Mouse (Mus musculus): ENCODE measurements around the gene Cpt2. TPM values are rescaled to one million over a fixed set of nuclear protein-coding genes. Genes with fewer than 3 reads are reported as not detected.

Gene Cpt2
- total RNA-seq (2021): 1 to 10 TPM; 6.7 to 7.3 TPM

DNA sequence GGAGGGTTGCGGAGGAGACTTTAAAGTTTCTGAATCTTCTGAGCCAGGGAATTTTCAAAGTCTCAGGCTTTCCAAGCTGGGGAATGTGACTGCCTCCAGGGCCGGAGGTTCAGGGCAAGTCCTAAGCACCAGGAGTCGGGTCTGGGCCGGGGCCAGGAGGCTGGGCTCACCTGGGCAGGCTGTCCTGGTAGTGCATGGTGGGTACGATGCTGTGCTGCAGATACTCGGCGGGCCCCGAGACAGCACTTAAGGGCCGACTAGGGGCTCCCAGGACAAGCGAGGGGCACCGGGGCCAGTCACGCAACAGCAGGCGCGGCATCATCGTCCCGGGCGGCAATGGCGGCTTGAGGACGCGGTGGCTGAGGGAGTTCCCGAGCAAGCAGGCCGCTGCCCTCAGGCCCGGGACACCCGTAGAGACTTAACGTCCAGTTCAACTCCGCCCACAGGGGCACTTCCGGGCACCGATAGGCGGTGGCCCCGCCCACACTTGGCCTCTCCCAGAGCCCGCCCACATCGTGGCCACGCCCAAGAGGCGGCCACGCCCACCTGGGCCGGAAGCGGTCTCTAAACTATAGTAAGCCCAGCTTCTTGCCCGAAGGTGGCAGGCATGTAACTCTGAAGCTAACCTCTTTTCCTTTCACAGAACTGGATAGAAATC, at the start of gene Cpt2:
Cpt2 (minus strand) TSS at position 466 of the 658 bp plus-strand sequence.
- peak; percentile 51 to 63 for DNase-seq (ENCODE audit: extremely low spot score in 1 of 2, low spot score in 1 of 2)

- DNase-seq (ENCODE audit: extremely low spot score in 1 of 2, low spot score in 1 of 2): no peak
Measured at GRCm38 (mm10) chr4:107971162-107971561, 47.8 kb upstream of the Cpt2 start.

DNA sequence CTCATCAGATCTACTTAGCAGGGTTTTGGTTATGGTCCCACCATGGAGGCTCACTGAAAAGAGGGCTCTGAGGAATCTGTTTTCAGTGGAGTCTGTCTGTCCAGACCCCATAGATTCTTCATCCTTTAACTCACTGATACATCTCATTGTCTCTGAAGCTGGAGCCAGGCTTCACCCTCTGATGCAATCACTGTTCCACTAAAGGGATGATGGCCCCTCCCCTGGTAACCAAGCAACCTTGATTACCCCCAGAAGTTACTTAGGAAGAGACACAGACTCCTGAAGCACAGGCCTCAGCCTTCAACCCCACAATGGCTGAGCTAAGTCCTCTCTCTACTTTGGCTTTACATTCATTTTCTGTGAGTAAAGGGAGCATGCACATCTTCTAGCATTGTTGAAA, 46.4 kb upstream of the Cpt2 start:
- DNase-seq (ENCODE audit: extremely low spot score in 1 of 2, low spot score in 1 of 2): no peak

DNA sequence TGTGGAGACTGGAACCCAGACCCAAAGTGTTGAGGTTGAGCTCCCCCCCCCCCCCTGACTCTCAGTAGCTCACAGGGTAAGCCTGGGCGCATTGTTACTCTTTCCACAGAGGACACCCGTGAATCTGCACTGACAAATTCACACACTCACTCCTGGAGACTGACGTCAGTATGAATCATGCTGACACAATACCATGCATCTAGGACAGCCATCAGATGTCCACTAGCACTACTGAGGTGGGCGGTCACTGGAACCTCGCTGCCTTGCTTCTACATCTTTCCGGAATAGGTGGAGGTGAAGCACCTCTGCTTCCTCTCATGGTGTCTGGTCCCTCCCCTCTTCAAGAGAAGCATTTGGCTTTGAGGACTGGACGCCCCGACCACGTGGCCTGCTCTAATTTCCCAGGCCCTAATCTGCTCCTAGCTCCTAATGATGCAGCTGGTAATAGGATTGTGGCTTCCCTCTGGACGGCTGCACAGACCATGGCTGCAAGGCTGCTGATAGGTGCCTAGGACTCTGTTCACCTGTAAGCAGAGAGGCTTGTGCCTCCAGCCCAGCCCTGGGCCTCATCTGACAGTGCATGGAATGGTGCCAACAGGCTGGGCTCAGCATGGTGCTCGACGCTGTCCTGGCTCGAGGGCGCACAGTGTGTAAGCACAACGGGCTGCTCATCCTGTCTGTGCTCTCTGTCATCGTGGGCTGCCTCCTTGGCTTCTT, 44.7 kb upstream of the Cpt2 start, which contains the start of gene Slc1a7:
Slc1a7 (plus strand) TSS at position 367 of the 717 bp plus-strand sequence.
- DNase-seq (ENCODE audit: extremely low spot score in 1 of 2, low spot score in 1 of 2): no peak

DNA sequence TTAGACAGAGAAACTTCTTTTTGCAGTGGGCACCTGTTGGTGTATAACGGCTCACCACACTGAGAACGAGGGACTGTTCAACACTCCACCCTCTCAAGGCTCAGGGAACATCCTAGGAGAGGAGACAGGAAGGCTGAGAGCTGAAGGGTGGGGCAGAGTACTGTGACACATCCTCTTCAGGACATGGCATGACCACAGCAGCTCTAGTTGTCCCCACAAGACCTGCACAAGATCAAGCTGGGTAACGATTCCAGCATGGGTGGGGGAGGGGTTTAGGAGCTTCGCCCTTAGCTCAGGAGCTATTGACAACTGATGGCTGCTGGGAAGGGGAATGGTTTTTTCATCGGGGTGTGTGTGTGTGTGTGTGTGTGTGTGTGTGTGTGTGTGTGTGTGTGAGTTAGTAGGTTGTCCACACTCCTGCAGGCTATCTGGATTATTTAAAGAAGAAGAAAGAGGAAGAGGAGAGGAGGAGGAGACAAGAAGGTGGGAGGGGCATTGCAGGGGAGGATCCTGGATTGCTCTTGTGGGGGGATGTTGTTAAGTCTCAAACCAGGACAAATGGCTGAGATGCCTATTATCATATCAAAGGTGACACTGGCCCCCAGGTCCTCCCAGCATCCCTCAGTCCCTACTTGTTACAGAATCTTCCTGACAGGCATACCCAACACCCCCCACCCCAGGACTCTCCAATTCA, 43.2 kb upstream of the Cpt2 start:
- no peak for DNase-seq (ENCODE audit: extremely low spot score in 1 of 2, low spot score in 1 of 2)

GRCm38 (mm10) chr4:107962792-107963191, 39.4 kb upstream of the Cpt2 start:
- DNase-seq (ENCODE audit: extremely low spot score in 1 of 2, low spot score in 1 of 2): no peak

DNA sequence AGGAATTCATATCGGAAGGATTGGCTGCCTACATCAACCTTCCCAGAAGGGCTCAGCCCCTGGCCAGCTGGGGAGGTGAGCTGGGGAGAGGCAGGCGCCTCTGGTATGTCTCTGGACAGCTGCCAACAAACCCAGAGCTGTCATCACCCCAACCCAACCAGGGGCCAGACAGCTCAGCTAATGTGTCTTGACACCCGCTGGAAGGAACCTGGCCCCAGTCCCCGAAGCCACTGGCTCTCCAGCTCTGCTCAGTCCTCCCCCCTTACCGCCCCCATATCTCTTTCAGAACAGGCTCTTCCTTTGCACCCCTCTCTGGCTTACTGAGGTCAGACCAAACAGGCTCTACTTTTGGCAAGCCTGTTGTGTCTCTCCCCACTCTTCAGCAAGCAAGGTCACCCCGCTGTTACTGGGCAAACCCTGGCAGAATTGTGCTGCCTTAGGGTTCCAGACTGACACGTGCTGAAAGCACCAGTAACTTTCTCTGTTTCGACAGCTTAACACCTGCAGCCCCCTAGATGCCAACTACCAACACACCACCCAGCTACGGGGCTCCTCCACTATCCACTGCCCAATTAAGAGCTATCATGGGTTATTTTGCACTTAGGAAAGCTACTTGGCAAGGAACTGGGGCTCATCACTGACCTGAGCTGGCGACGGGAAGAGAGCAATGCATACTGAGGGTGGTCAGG, 38.8 kb upstream of the Cpt2 start:
- DNase-seq (ENCODE audit: extremely low spot score in 1 of 2, low spot score in 1 of 2): no peak

- DNase-seq (ENCODE audit: extremely low spot score in 1 of 2, low spot score in 1 of 2): no peak
Measured at GRCm38 (mm10) chr4:107958487-107958886, 35.1 kb upstream of the Cpt2 start.

DNA sequence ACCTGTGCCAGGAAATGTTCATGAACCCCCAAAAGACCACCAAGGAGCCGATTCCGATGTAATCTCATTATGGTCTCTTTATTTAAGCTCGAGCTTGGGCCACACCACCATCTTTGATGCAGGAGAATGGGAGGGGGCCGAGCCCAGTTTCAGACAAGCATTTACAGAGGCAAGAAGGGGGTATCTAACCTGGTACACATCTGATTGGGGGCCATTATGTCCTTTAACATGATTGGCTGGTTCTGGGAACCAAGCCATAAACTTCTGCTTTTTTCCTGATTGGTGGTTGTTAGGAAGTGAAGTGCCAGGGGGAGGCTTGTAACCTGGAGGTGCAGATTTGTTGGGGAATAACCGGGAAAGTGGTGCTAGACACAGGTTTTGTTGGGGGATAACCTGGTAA, 32.3 kb upstream of the Cpt2 start:
- DNase-seq (ENCODE audit: extremely low spot score in 1 of 2, low spot score in 1 of 2): no peak

- DNase-seq (ENCODE audit: extremely low spot score in 1 of 2, low spot score in 1 of 2): no peak
Measured at GRCm38 (mm10) chr4:107952845-107953244, 29.4 kb upstream of the Cpt2 start.

DNA sequence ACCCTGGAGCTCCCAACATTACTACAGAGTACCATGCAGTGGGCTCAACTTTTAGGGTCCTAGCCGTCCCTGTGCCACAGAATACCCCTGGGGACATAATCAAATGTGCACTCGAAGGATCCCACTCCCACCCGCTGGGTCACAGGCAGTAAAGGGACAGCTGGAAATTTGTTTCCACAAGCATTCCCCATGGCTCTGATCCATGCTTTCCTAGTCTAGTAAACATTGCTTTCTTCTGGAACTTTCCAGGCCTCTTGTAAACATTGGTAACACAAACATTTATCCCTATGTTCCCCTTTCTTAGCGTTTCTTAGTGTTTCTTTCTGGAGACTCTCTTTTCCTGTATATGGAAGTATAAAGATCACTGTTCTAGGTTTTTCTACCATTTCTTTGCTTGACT, 26.5 kb upstream of the Cpt2 start:
- DNase-seq (ENCODE audit: extremely low spot score in 1 of 2, low spot score in 1 of 2): no peak

DNA sequence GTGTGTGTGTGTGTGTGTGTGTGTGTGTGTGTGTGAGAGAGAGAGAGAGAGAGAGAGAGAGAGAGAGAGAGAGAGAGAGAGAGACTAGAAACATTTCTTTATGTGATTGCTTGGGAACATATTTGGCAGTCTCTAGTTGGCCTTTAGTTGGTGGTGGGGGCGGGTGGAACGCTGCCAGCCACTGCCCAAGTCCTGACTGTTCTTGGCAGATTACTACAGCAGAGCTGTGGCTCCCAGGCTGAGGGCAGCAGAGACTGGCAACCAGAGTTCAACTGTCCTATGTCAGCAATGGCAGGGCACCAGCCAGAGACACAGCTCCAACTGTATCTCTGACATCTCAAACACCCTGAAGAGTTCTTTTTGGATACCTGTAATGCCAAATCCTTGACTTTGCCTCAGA, 20.7 kb upstream of the Cpt2 start:
- no peak for DNase-seq (ENCODE audit: extremely low spot score in 1 of 2, low spot score in 1 of 2)

GRCm38 (mm10) chr4:107942741-107943140, 19.3 kb upstream of the Cpt2 start:
- DNase-seq (ENCODE audit: extremely low spot score in 1 of 2, low spot score in 1 of 2): no peak

GRCm38 (mm10) chr4:107938124-107938523, 14.7 kb upstream of the Cpt2 start:
- no peak for DNase-seq (ENCODE audit: extremely low spot score in 1 of 2, low spot score in 1 of 2)

DNA sequence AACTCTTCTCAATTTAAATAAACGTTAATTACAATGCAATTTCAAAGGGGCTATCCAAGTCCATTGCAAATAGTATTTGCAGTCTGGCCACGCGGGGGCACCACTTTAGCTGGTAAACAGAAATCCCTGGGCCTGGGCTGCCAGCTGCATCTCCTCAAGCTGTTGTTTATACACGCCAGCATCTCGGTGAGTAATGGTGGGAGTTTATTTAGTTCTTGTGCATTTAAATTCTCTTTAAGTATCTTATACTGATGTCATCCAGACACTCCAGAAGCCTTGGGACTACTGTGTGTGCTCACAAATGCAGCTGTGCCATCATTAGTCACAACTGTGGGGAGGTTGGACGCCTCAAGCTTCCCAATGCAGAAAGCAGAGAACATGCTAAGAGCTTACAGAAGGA, 13.9 kb upstream of the Cpt2 start:
- DNase-seq (ENCODE audit: extremely low spot score in 1 of 2, low spot score in 1 of 2): peak; percentile 40 to 69

DNA sequence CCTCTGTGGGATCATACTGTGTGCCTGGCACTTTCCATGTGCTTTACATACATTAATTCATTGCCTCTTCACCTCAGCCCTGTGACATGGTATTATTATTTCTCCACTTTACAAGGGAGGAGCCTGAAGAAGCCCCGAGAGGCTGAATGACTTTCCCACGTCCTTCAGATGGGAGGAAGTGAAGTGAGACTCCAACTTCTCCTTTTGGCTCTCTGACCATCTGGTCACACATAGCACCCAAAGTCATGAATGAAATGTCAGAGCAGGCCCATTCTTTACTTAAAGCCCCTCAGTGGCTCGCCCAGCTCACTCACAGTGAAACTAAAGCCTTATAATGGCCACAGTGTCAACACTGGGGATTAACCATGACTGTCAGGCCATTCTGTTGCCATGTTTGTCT, 11.8 kb upstream of the Cpt2 start:
- no peak for DNase-seq (ENCODE audit: extremely low spot score in 1 of 2, low spot score in 1 of 2)

DNA sequence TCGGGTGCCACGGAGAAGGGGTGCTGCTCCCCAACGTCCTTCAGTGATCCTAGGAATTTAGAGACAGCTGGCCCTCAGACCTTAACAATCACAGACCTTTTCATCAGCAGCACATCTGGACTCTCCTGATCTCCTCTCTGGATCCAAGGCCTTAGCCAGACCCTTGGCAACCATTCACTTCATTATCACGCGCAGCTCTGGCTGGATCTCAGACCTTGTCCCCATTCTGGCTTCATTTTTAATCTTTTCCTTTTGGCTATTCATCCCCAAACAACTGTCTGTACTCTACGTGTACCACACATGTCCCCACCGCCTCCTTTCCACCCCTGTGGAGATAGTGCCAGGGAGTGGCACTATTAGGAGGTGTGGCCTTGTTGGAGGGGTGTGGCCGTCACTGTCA, 9.8 kb upstream of the Cpt2 start:
- DNase-seq (ENCODE audit: extremely low spot score in 1 of 2, low spot score in 1 of 2): no peak

DNA sequence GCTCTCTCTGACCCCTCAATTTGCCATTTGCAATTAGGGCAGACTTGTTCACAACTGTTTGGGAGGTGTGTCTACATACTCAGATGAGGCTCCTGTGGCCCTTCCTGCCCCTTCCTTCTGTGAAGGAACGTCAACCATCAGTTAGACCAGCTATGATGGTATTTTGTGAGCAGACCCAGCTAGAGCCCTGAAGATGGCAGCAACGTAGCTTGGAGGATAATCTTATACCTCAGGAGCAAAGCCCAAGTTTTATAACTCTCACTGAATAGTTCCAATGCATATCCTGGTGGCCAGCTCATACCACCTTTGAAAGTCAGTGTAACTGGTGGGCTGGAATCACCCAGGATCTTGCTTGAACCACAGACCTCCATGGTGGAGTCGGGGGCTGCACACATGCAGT, 8.0 kb upstream of the Cpt2 start:
- no peak for DNase-seq (ENCODE audit: extremely low spot score in 1 of 2, low spot score in 1 of 2)

- no peak for DNase-seq (ENCODE audit: extremely low spot score in 1 of 2, low spot score in 1 of 2)
Measured at GRCm38 (mm10) chr4:107928726-107929125, 5.3 kb upstream of the Cpt2 start.

DNA sequence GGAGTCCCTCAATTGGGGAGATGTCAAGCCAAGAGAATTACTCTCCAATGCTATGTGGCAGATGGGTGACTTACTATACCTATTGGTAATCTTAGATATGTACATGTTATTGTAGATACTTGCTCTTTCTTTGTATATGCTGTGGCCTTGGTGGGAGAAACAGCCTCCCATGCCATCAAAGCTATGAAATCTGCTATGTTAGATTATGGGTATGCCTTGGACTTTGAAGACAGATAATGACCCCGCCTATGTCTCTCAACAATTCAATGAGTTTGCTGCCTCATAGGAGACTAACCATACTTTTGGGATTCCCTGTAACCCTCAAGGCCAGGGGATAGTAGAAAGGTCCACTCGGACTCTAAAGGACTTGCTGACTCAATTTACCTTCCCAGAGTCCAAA, 4.9 kb upstream of the Cpt2 start:
- no peak for DNase-seq (ENCODE audit: extremely low spot score in 1 of 2, low spot score in 1 of 2)

GRCm38 (mm10) chr4:107923803-107924194, 389 bp upstream of the Cpt2 start:
- DNase-seq (ENCODE audit: extremely low spot score in 1 of 2, low spot score in 1 of 2): no peak
